Mouse (Mus musculus) retina, embryonic 14.5 days (tissue): ENCODE measurements around the gene Gpa33.
"Not testable (repeated sequence)": the region's sequence is repeated elsewhere in the genome, so short reads cannot be mapped to it uniquely, and the experiment has no call there.

Experiments
- DNase-seq: peaks from one replicate; pipeline ENCODE4 v3.0.0-alpha.2; 2015; ENCODE audit warnings: low spot score

Gene Gpa33

GRCm38 (mm10) chr1:166135091-166135740, 5.2 kb downstream of the Gpa33 start:
- DNase-seq, result no peak

- no peak for DNase-seq
Measured at GRCm38 (mm10) chr1:166137244-166137938, 7.4 kb downstream of the Gpa33 start.

GRCm38 (mm10) chr1:166138136-166138535, 8.1 kb downstream of the Gpa33 start:
- DNase-seq, result no peak

- no peak for DNase-seq
Measured at GRCm38 (mm10) chr1:166139113-166139512, 9.1 kb downstream of the Gpa33 start.

GRCm38 (mm10) chr1:166139620-166140184, 9.7 kb downstream of the Gpa33 start:
- DNase-seq, result peak; percentile 41

- not testable (repeated sequence) for DNase-seq
Measured at GRCm38 (mm10) chr1:166141868-166142267, 11.8 kb downstream of the Gpa33 start.

- no peak for DNase-seq
Measured at GRCm38 (mm10) chr1:166142369-166142768, 12.3 kb downstream of the Gpa33 start.

- DNase-seq, result no peak
Measured at GRCm38 (mm10) chr1:166146626-166147025, 16.6 kb downstream of the Gpa33 start.

GRCm38 (mm10) chr1:166147657-166148056, 17.6 kb downstream of the Gpa33 start:
- DNase-seq, result no peak

- DNase-seq, result no peak
Measured at GRCm38 (mm10) chr1:166149441-166149840, 19.4 kb downstream of the Gpa33 start.

GRCm38 (mm10) chr1:166150035-166150434, 20.0 kb downstream of the Gpa33 start:
- no peak for DNase-seq

GRCm38 (mm10) chr1:166151341-166151740, 21.3 kb downstream of the Gpa33 start:
- DNase-seq, result no peak

GRCm38 (mm10) chr1:166152034-166152433, 22.0 kb downstream of the Gpa33 start:
- no peak for DNase-seq

- DNase-seq, result peak; percentile 96
Measured at GRCm38 (mm10) chr1:166153351-166154120, 23.5 kb downstream of the Gpa33 start.

GRCm38 (mm10) chr1:166154162-166155112, 24.4 kb downstream of the Gpa33 start:
- DNase-seq, result peak; percentile 86

GRCm38 (mm10) chr1:166155113-166155494, 25.1 kb downstream of the Gpa33 start:
- DNase-seq, result no peak

GRCm38 (mm10) chr1:166157712-166158111, 27.7 kb downstream of the Gpa33 start:
- DNase-seq, result no peak

- no peak for DNase-seq
Measured at GRCm38 (mm10) chr1:166158664-166159063, 28.6 kb downstream of the Gpa33 start.

- peak; percentile 31 for DNase-seq
Measured at GRCm38 (mm10) chr1:166160111-166160510, 30.1 kb downstream of the Gpa33 start.

- DNase-seq, result peak; percentile 94
Measured at GRCm38 (mm10) chr1:166160569-166161445, 30.8 kb downstream of the Gpa33 start.
